Mouse (Mus musculus) erythroblast, embryonic 14.5 days (primary cell): ENCODE results near the gene Grm8.

Experiments used
- GATA1 ChIP-seq: IDR thresholded peaks from 2 replicates; pipeline ENCODE4 v1.6.1; 2012; ENCODE audit warnings: low read length, inconsistent platforms, mixed read lengths
- TAL1 ChIP-seq: IDR thresholded peaks from 3 replicates; pipeline ENCODE4 v1.6.1; 2012; ENCODE audit warnings: low read length, inconsistent platforms, mixed read lengths

DNA sequence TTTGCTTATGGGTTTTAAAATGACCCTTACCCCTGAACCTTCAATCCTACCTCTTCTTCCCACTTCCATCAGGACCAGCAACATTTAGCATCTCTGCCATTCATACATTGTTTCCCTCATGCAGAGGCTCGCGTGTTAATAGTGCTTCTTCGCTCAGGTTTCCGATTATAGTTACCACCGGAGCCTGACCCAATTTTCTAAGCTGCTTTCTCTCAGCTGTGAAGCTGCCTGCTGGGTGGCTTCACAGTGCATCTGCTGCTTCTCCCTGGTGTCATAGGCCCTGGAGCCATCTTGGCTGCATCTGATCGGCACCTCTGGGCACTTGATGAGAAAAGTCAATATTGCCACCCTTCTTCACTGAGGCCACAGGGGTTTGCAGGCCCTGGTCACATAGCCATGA is 325.0 kb downstream of the Grm8 start:
- no peak for TF ChIP-seq GATA1
- TF ChIP-seq TAL1 = no peak
